Mouse (Mus musculus): ENCODE measurements around the gene Fcor. TPM values are rescaled to one million over a fixed set of nuclear protein-coding genes. Genes with fewer than 3 reads are reported as not detected.

Gene Fcor
- total RNA-seq, 2 experiments from 2014 or later = 1.3 to 1.6 TPM

- intact Hi-C loops (cut with DNase I) = loop anchor here (10.0 kb wide), 1 partner anchor 629 kb away; the partner anchor contains the start of genes Ctxn1 and Snapc2
- no peak for DNase-seq
These were observed 46.7 kb downstream of the Fcor start, which contains the start of gene Pcp2 for GRCm38 (mm10) chr8:3625445-3625844. Pcp2 (minus strand) TSS chr8:3625545.

- intact Hi-C loops (cut with DNase I) = loop anchor here (10.0 kb wide), 1 partner anchor 633 kb away; the partner anchor contains the start of genes Ctxn1 and Snapc2
- DNase-seq = no peak
These were observed 50.0 kb downstream of the Fcor start for GRCm38 (mm10) chr8:3622119-3622518.

GRCm38 (mm10) chr8:3621199-3621970 is 50.8 kb downstream of the Fcor start, which contains the start of the genes Xab2 and Pet100:
Xab2 (minus strand) TSS chr8:3621316.
Pet100 (plus strand) TSS chr8:3621548.
- intact Hi-C loops (cut with DNase I) = loop anchor here (1.0 to 10.0 kb wide), 3 partner anchors 55 to 633 kb away; partner anchors contain the start of genes Ctxn1, Snapc2 and Trappc5
- peak; percentile 99 for DNase-seq

Other genes with a start within 250 kb of the Fcor start
- 1 to 10 TPM; 4.4 to 5.5 TPM for gene Pex11g, start 204.7 kb downstream of the Fcor start, total RNA-seq (2021)
- gene Tex45, start 201.5 kb downstream of the Fcor start, total RNA-seq (2021) = under 1 TPM in 1 of 2 experiments, not detected in 1; 0.17 TPM
- 10 to 100 TPM; 25.7 to 27.2 TPM for gene Zfp358, start 179.2 kb downstream of the Fcor start, total RNA-seq (2021)
- 10 to 100 TPM; 27.1 to 28.3 TPM for gene Mcoln1, start 171.9 kb downstream of the Fcor start, total RNA-seq (2021)
- 10 to 100 TPM; 12.9 to 13.8 TPM for gene Pnpla6, start 157.0 kb downstream of the Fcor start, total RNA-seq (2021)
- gene C330021F23Rik, start 104.4 kb downstream of the Fcor start, total RNA-seq (2021) = under 1 TPM; 0.30 to 0.91 TPM
- gene Camsap3, start 85.1 kb downstream of the Fcor start, total RNA-seq (2021) = 1 to 10 TPM; 1.1 to 1.9 TPM
- 10 to 100 TPM; 18.8 to 21.5 TPM for gene Xab2, start 51.0 kb downstream of the Fcor start, total RNA-seq (2021)
- gene Pet100, start 50.8 kb downstream of the Fcor start, total RNA-seq (2021) = 10 to 100 TPM; 69.8 to 76.2 TPM
- not detected for gene Pcp2, start 46.8 kb downstream of the Fcor start, total RNA-seq (2021)
- 10 to 100 TPM; 13.9 to 14.0 TPM for gene Stxbp2, start 41.4 kb downstream of the Fcor start, total RNA-seq (2021)
- gene Retn, start 16.6 kb downstream of the Fcor start, total RNA-seq (2021) = under 1 TPM; 0.31 to 0.40 TPM
- under 1 TPM; 0.17 to 0.40 TPM for gene Mcemp1, start 6.6 kb downstream of the Fcor start, total RNA-seq (2021)
- 10 to 100 TPM; 19.4 to 20.2 TPM for gene Trappc5, start 3.9 kb upstream of the Fcor start, total RNA-seq (2021)
- under 1 TPM; 0.24 to 0.50 TPM for gene Fcer2a, start 21.8 kb upstream of the Fcor start, total RNA-seq (2021)
- gene Clec4g, start 48.3 kb upstream of the Fcor start, total RNA-seq (2021) = under 1 TPM; 0.67 to 0.89 TPM
- not detected for gene Cd209a, start 76.6 kb upstream of the Fcor start, total RNA-seq (2021)
- gene Cd209e, start 181.9 kb upstream of the Fcor start, total RNA-seq (2021) = not detected
- gene Cd209d, start 206.2 kb upstream of the Fcor start, total RNA-seq (2021) = not detected